Mouse (Mus musculus) monocyte, adult 5-6 weeks (primary cell): ENCODE results near the gene Gm49661. TPM values are rescaled to one million over a fixed set of nuclear protein-coding genes. Genes with fewer than 3 reads are reported as not detected.

Experiments
- ATAC-seq: fragments of 153-309, 156-312 bp; replicated peaks from 2 replicates; pipeline ENCODE4 v1.8.0; 2017; ENCODE audit warnings: mild to moderate bottlenecking; ENCODE audit not compliant: low TSS enrichment, insufficient number of reproducible peaks, severe bottlenecking, poor library complexity, low FRiP score
- total RNA-seq: library from RNA; stranded (forward); fragments of 200-1000, 200-491, 200-594 nt; gene quantifications from 3 replicates; pipeline ENCODE4 v1.2.3, GENCODE M21; 2017

The Gm49661 gene
- total RNA-seq, 1 experiment from 2014 or later = not detected

GRCm38 (mm10) chr8:84985684-84986378 lies 16.6 kb upstream of the Gm49661 start:
- ATAC-seq = peak; percentile 41

GRCm38 (mm10) chr8:84985049-84985683 lies 15.9 kb upstream of the Gm49661 start:
- ATAC-seq = no peak

GRCm38 (mm10) chr8:84984294-84985048 lies 15.2 kb upstream of the Gm49661 start:
- no peak for ATAC-seq

GRCm38 (mm10) chr8:84982499-84983011 lies 13.3 kb upstream of the Gm49661 start:
- ATAC-seq = peak; percentile 15

- ATAC-seq = no peak
Measured at GRCm38 (mm10) chr8:84981644-84982498, 12.6 kb upstream of the Gm49661 start.

- ATAC-seq = no peak
Measured at GRCm38 (mm10) chr8:84980622-84981358, 11.6 kb upstream of the Gm49661 start.

GRCm38 (mm10) chr8:84979599-84980421 lies 10.6 kb upstream of the Gm49661 start:
- peak; percentile 44 for ATAC-seq

GRCm38 (mm10) chr8:84978248-84978940 lies 9.2 kb upstream of the Gm49661 start, which contains the start of gene Junb:
Gene Junb, minus strand, starts transcription at chr8:84978718.
- ATAC-seq = peak; percentile 30

GRCm38 (mm10) chr8:84977435-84978247 lies 8.4 kb upstream of the Gm49661 start:
- ATAC-seq = no peak

GRCm38 (mm10) chr8:84976763-84977434 lies 7.7 kb upstream of the Gm49661 start:
- ATAC-seq = no peak

- ATAC-seq = peak; percentile 25
Measured at GRCm38 (mm10) chr8:84976031-84976762, 7.0 kb upstream of the Gm49661 start.

GRCm38 (mm10) chr8:84975434-84975833 lies 6.2 kb upstream of the Gm49661 start:
- no peak for ATAC-seq

GRCm38 (mm10) chr8:84974543-84975142 lies 5.4 kb upstream of the Gm49661 start:
- ATAC-seq = no peak

- 0 out of 2 replicates have a peak, but pooled peaks have one; percentile 15 for ATAC-seq
Measured at GRCm38 (mm10) chr8:84973803-84974542, 4.7 kb upstream of the Gm49661 start.
